Mouse (Mus musculus): ENCODE measurements around the gene Krt8. TPM values are rescaled to one million over a fixed set of nuclear protein-coding genes. Genes with fewer than 3 reads are reported as not detected.
"Not testable (repeated sequence)": the region's sequence is repeated elsewhere in the genome, so short reads cannot be mapped to it uniquely, and the experiment has no call there.

Krt8 gene
- polyA plus RNA-seq, 1 experiment, result 270 TPM

DNA sequence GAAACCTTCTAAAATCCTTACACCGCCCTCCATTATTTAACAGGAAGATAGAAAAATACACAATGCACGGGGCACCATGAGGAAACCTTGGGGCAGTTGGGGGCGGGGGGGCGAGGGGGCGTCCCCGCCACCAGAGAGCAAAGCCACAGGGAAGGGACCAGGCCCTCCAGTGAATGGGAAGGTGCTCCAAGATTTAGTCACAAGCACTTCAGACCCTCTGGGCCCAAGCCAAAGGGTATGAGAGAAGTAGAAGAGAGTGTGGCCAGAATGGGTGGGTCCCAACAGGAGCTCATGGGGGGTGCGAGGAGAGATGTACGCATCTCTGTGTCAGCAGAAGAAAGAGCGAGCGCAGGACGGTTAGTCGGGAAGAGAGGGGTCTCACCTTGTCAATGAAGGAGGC is 766 bp downstream of the Krt8 start:
- Histone ChIP-seq H3K4me3 (ENCODE audit: control insufficient read depth, insufficient read depth, low read length) (no peak overlapping the region), H3K4me1 (replicated peaks; ENCODE audit: control insufficient read depth, insufficient read depth, low read length) (no peaks in the 10 kb centered on the region), H3K27me3 (ENCODE audit: control insufficient read depth, insufficient read depth, low read length) (peaks cover 5% of the 10 kb centered on the region; the same call in 1 of the 2 replicates), H3K36me3 (ENCODE audit: control insufficient read depth, insufficient read depth, low read length) (no peaks in the 10 kb centered on the region), H3K27ac (ENCODE audit: control insufficient read depth, insufficient read depth, low read length) (no peak overlapping the region)
- TF ChIP-seq CTCF (IDR thresholded peaks at IDR 0.05; ENCODE audit: borderline replicate concordance, control insufficient read depth, extremely low read depth, insufficient read depth, low read length, poor library complexity) (no peak), POLR2A (IDR thresholded peaks at IDR 0.05; ENCODE audit: control insufficient read depth, extremely low read depth, insufficient read depth, low read length, poor library complexity) (no peak)
- 67% methylated on average over 12 of the region's 12 CpGs for WGBS
- DNase-seq, result no peak

DNA sequence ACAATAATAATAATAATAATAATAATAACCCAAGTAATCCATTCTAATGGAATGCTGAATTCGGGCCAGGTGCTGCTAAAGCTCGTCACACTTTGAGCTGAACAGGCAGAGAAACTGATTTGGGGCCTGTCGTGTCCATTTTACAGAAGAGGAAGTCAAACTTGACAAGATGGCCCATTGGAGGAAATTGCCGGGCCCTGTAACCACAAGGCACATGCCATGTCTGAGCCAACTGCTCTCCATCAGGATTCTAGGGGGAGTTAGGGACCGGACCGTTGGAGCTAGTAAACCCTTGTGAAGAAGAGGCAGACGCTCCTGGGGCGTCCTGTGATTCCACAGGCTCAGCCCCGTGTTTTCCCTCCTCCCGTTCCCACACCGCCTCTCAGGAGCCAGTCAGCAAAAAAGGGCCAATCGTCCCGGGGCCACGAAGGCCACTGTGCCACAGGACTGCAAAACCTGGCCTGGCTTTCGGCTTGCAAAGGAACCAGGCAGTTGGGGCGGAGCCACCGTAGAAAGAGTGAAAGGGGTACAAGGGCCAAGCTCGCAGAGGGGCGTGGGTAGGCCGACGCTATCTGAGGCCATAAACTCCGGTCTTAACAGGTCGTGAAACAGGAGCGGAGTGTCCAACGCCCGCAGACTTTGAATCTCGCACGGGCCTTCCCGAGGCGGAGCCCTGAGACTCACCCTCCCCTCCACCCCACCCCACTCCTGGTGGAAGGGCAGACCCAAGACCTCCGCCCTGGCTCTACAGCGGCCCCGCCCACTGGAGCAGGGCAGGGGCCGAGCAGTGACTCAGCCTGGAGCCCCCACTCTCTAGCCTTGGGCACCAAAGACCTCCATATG is 1.4 kb downstream of the Krt8 start:
- DNase-seq, result no peak
- Histone ChIP-seq H3K36me3 (ENCODE audit: control insufficient read depth, insufficient read depth, low read length) (no peaks in the 10 kb centered on the region), H3K27me3 (ENCODE audit: control insufficient read depth, insufficient read depth, low read length) (peaks cover 5% of the 10 kb centered on the region; the same call in 1 of the 2 replicates), H3K4me3 (ENCODE audit: control insufficient read depth, insufficient read depth, low read length) (peak overlapping the region; percentile 4; the same call in 1 of the 2 replicates), H3K4me1 (replicated peaks; ENCODE audit: control insufficient read depth, insufficient read depth, low read length) (no peaks in the 10 kb centered on the region), H3K27ac (ENCODE audit: control insufficient read depth, insufficient read depth, low read length) (no peak overlapping the region)
- TF ChIP-seq POLR2A (IDR thresholded peaks at IDR 0.05; ENCODE audit: control insufficient read depth, extremely low read depth, insufficient read depth, low read length, poor library complexity) (no peak), CTCF (IDR thresholded peaks at IDR 0.05; ENCODE audit: borderline replicate concordance, control insufficient read depth, extremely low read depth, insufficient read depth, low read length, poor library complexity) (no peak)
- WGBS, result 7% methylated on average over 34 of the region's 34 CpGs

DNA sequence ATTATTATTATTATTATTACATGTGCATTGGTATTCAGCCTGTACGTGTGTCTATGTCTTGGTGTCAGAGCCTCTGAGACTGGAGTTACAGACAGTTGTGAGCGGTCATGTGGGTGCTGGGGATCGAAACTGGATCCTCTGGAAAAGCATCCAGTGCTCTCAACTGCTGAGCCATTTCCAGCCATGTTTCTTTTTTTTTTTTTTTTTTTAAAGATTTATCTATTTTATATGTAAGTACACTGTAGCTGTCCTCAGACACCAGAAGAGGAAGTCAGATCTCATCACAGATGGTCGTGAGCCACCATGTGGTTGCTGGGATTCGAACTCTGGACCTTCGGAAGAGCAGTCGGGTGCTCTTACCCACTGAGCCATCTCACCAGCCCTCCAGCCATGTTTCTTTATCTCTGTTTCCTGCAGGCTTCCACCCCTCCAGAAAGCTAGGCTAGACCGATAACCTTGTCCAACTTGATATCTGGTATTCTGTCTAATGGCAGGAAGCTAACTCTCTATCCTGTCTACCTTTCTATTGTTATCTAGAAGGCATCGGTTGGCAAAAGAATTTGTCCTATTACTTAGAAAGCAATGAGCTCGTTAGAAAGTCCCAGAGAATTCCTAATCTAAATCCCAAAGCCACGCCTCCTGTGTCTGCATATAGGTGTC is 4.5 kb downstream of the Krt8 start:
- WGBS, result 86% methylated on average over 11 of the region's 11 CpGs
- no peak overlapping the region for H3K27ac ChIP-seq (ENCODE audit: control insufficient read depth, insufficient read depth, low read length)
- H3K4me3 ChIP-seq (ENCODE audit: control insufficient read depth, insufficient read depth, low read length), result no peak overlapping the region
- H3K27me3 ChIP-seq (ENCODE audit: control insufficient read depth, insufficient read depth, low read length), result peaks cover 5% of the 10 kb centered on the region; the same call in 1 of the 2 replicates
- H3K36me3 ChIP-seq (ENCODE audit: control insufficient read depth, insufficient read depth, low read length), result no peaks in the 10 kb centered on the region
- no peaks in the 10 kb centered on the region for H3K4me1 ChIP-seq (replicated peaks; ENCODE audit: control insufficient read depth, insufficient read depth, low read length)
- TF ChIP-seq CTCF (IDR thresholded peaks at IDR 0.05; ENCODE audit: borderline replicate concordance, control insufficient read depth, extremely low read depth, insufficient read depth, low read length, poor library complexity), result no peak
- no peak for TF ChIP-seq POLR2A (IDR thresholded peaks at IDR 0.05; ENCODE audit: control insufficient read depth, extremely low read depth, insufficient read depth, low read length, poor library complexity)
- no peak for DNase-seq

DNA sequence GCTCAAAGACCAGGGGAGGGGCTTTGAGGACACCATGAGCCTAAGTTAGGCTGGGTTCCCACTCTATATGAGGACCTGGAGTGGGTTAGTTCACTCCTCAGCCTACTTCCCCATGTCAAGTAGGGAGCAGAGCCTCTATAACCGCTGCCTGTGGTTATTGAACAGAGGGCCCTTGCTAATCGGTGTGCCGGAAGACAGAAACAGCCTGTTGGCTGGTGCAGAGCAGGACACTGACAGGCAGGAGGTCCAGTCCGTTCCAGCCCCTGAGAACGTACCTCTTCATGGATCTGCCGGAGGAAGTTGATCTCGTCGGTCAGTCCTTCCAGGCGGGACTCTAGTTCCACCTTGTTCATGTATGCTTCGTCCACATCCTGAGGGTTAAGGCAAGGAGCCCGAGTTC is 5.1 kb downstream of the Krt8 start:
- WGBS, result 39% methylated on average over 11 of the region's 11 CpGs
- Histone ChIP-seq H3K4me3 (ENCODE audit: control insufficient read depth, insufficient read depth, low read length) (no peak overlapping the region), H3K36me3 (ENCODE audit: control insufficient read depth, insufficient read depth, low read length) (no peaks in the 10 kb centered on the region), H3K27ac (ENCODE audit: control insufficient read depth, insufficient read depth, low read length) (no peak overlapping the region), H3K4me1 (replicated peaks; ENCODE audit: control insufficient read depth, insufficient read depth, low read length) (no peaks in the 10 kb centered on the region), H3K27me3 (ENCODE audit: control insufficient read depth, insufficient read depth, low read length) (peaks cover 5% of the 10 kb centered on the region; the same call in 1 of the 2 replicates)
- no peak for TF ChIP-seq POLR2A (IDR thresholded peaks at IDR 0.05; ENCODE audit: control insufficient read depth, extremely low read depth, insufficient read depth, low read length, poor library complexity)
- no peak for TF ChIP-seq CTCF (IDR thresholded peaks at IDR 0.05; ENCODE audit: borderline replicate concordance, control insufficient read depth, extremely low read depth, insufficient read depth, low read length, poor library complexity)
- no peak for DNase-seq

DNA sequence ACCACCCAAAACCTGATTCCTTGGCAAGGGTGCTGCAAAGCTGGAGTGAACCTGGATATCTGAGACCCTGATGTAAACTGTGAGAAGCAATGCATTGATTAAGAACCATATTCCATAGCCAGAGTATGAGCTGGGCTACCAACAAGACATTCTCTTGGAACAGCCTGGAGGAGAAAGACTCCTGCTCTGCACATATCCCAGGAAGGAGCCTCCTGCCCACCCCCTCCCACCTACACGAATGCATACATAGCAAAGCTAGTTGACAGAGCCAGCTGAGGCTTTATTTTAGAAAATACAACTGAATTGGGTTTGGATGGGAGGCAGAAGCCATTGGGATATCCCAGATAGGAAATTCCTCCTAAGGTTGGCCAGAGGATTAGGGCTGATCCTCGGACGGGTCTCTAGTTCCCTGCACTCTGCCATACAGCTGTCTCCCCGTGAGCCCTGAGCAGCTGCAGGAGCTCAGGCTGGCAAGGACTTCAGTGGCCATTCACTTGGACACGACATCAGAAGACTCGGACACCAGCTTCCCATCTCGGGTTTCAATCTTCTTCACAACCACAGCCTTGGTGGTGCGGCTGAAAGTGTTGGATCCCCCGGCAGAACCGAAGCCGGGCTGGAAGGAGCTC is 7.7 kb downstream of the Krt8 start:
- not testable (repeated sequence) for H3K4me1 ChIP-seq (replicated peaks; ENCODE audit: control insufficient read depth, insufficient read depth, low read length); H3K27me3 ChIP-seq (ENCODE audit: control insufficient read depth, insufficient read depth, low read length); H3K4me3 ChIP-seq (ENCODE audit: control insufficient read depth, insufficient read depth, low read length); DNase-seq; H3K27ac ChIP-seq (ENCODE audit: control insufficient read depth, insufficient read depth, low read length); H3K36me3 ChIP-seq (ENCODE audit: control insufficient read depth, insufficient read depth, low read length)
- 93% methylated on average over 11 of the region's 11 CpGs for WGBS

DNA sequence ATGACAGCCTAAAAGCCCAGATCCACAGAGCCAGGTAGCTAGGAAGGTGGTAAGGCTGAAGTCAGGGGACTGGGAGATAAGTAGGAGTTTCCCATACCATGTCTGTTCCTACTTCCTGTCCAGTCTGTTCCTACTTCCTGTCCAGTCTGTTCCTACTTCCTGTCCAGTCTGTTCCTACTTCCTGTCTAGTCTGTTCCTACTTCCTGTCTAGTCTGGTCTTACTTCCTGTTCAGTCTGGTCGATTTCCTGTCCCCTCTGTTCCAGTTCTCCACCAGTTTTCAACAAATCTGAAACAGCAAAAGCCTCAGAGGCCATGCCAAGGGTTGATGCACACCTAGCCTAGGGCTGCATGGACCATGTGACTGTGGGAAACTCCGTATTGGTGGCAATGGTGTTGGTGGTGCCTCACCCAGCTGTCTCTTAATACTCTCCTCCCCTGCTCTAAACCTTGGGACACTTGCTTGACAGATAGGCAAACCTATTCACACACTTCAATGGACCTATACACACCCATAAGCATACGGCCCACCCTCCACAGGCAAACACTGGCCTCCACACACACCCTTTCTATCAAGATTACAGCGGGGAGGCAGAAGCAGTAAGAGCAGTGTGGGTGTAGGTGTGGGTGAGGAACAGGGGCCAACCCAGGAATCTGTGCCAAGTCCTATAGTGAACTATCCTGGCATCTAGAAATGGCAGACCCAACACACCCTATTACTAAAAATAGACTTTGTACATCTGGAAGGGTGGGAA is 8.6 kb downstream of the Krt8 start:
- Histone ChIP-seq H3K27me3 (ENCODE audit: control insufficient read depth, insufficient read depth, low read length) (no peaks in the 10 kb centered on the region), H3K4me1 (replicated peaks; ENCODE audit: control insufficient read depth, insufficient read depth, low read length) (no peaks in the 10 kb centered on the region), H3K27ac (ENCODE audit: control insufficient read depth, insufficient read depth, low read length) (peak overlapping the region; percentile 20; the same call in 1 of the 2 replicates), H3K4me3 (ENCODE audit: control insufficient read depth, insufficient read depth, low read length) (no peak overlapping the region), H3K36me3 (ENCODE audit: control insufficient read depth, insufficient read depth, low read length) (no peaks in the 10 kb centered on the region)
- TF ChIP-seq CTCF (IDR thresholded peaks at IDR 0.05; ENCODE audit: borderline replicate concordance, control insufficient read depth, extremely low read depth, insufficient read depth, low read length, poor library complexity) (no peak), POLR2A (IDR thresholded peaks at IDR 0.05; ENCODE audit: control insufficient read depth, extremely low read depth, insufficient read depth, low read length, poor library complexity) (no peak)
- DNase-seq, result no peak
- WGBS, result 85% methylated on average over 4 of the region's 4 CpGs
